Mouse (Mus musculus): ENCODE data around the gene Gan. TPM values are rescaled to one million over a fixed set of nuclear protein-coding genes. Genes with fewer than 3 reads are reported as not detected.

The Gan gene
- total RNA-seq (2015; ENCODE audit: low replicate concordance): 18.1 and 25.9 TPM in 2 replicates
- total RNA-seq (2017; ENCODE audit: low replicate concordance): 29.7 and 31.4 TPM in 2 replicates

DNA sequence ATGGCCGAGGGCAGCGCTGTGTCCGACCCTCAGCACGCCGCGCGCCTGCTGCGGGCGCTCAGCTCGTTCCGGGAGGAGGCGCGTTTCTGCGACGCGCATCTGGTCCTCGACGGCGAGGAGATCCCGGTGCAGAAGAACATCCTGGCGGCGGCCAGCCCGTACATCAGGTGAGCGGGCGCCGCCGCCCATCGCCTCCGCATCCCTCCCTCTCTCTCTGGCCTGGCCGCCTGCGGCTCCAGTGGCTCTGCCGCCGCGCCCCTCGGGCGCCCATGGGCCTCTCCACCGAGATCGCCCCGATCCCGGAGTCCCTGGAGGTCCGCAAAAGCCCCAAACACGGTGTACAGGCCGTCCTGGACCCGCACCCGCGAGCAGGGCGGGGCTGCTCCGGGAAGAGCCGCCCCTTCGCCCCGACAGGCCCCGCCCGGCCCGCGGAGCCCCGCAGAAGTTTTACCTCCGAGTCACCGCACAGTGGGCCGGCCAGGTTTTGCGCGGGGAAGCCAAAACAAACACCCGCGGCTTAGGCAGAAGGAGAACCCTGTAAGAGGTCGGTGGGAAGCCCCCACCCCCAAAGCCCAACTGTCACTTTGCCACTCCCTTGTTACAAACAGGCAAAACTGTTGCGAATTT, at the start of gene Gan:
Gene Gan (plus strand): TSS at position 1 of the 627 bp plus-strand sequence.
- ATAC-seq (replicated peaks; ENCODE audit: low FRiP score, poor library complexity, severe bottlenecking): peak; percentile 81

DNA sequence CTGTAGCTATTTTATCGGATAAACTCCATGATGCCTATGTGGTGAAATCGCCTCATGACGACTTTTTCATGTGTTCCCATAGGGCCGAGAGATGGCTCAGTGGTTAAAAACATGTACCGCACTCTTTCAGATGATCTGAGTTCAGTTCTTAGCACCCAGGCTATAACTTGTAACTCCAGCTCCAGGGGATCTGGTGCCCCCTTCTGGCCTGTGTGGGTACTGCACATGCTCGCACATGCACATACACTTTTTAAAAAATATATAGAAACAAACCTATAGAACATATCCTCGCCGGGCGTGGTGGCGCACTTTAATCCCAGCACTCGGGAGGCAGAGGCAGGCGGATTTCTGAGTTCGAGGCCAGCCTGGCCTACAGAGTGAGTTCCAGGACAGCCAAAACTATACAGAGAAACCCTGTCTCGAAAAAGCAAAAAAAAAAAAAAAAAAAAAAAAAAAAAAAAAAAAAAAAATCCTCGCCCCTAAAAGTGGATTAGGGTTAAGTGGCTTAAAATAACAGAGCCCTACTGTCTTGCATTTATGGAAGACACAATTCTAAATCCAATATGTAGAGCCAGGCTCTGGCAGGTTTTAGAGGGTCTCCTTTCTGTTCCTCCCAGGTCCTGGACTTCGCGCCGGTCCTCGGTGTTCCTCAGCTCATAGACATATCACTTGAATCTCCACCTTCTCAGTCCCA, 48.8 kb upstream of the Gan start:
- ATAC-seq (replicated peaks; ENCODE audit: low FRiP score, poor library complexity, severe bottlenecking): no peak

DNA sequence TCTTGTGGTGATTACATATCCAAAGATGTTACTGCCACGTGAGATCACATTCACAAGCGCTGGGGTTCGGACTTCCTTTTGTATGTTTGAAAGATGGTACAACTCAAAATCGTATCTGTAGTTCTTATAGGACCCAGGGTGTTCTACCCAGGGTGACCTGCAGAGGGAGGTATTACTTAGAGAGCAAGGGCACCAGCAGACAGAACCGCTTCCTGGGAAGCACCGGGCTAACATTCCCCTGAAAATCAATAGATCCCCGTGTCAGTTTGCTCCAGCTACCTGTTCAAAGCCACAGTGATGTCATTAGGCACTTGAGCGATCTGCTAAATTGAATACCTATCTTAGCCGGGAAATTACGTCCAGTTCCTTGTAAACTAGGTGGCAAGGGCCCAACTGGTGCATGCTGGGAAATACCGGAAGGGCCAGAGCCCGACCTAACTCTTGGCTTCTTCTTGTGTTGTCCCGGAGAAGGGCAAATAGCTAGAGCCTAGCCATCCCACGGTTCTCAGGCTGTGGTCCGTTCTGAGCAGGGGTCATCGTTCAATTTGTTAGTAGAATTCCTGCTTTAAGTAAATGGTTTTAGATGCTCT, 48.0 kb upstream of the Gan start:
- 0 out of 2 replicates have a peak, but pooled peaks have one; percentile 42 for ATAC-seq (replicated peaks; ENCODE audit: low FRiP score, poor library complexity, severe bottlenecking)

DNA sequence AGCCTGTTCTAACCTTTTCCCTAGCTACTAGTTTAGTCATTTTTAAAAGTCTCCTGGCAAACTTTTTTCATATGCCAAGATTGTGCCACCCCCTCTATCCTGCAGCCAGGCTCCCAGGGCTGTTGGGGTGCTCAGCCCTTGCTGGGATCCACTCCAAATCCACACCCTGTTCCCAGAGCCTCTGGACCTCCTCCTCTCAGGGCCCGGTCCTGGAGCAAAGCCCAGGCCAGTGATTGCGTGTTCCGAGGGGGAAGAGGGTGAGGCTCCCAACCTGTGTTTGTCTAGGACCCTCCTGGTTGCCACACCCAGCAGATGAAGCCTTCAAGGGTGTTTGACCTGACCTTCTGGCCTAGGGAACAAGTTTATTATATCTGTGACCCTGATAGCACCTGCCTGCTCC, 46.3 kb upstream of the Gan start:
- ATAC-seq (replicated peaks; ENCODE audit: low FRiP score, poor library complexity, severe bottlenecking): no peak

DNA sequence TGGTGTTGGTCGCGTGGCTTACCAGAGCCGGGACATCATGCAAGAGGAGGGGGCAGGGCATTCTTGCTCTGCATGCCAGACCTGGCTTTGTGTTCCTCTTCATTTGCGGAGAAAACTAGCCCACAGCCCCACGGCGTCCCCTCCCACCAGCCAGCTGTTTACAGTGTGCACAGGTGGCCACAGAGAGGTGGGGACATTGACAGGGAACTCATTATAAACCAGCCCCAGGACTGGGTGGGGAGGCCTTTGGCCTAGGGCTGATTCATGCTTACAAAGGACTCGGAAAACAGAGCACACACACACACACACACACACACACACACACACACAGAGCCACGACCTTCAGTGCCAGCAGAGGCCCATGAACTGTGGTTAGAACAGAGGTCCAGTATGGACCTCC, 45.7 kb upstream of the Gan start:
- no peak for ATAC-seq (replicated peaks; ENCODE audit: low FRiP score, poor library complexity, severe bottlenecking)

DNA sequence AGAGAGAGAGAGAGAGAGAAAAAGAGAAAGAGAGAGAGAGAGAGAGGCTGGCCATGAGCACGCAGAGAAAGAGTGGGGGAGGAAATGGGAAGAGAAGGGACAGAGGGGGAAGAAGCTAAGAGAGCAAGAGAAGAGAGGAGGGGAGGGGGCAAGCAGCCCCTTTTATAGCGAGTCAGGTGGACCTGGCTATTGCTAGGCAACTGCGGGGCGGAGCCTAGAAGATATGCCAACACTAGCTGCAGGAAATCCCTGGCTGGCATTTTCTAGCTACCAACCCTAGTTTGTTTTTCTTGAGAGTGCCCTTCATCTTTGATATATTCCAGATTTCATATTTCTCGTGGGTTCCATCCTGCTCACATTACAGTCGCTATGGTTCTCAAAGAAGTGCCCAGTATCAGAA, 42.8 kb upstream of the Gan start:
- no peak for ATAC-seq (replicated peaks; ENCODE audit: low FRiP score, poor library complexity, severe bottlenecking)

DNA sequence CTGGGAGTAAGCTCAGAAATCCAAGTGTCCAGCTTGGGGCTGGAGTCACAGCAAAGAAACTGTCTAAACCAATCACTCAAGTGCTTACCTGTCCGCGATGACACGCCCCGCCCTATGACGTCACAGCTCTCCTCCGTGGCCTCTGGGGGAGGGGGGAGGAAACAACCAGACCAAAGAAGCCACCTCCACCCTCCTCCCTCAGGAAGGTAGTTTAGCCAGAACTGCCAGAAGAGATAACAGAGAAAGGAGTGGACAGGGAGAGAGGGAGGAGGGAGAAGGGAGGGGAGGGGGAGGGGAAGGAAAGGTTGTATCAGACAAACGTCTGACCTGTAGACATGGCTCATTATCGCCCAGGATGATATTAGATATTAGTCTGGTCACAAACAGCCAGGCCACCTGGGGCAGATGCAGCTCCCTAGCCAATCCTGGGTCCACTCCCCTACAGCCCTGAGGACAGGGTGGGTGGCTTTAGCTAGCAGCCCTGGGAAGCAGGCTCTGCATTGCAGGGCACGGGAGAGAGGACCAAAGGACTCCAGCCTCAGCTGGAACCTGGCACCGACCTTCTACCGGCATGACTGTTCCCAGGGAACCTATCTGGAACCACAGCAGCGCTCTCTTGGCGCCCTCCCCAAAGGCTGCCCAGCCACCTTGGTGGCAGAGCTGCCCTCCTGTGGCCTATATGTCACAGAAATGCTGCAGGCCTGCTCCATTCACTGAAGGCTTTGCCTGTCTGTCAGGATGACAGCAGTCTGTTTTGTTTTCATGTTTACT, 42.1 kb upstream of the Gan start:
- ATAC-seq (replicated peaks; ENCODE audit: low FRiP score, poor library complexity, severe bottlenecking): peak; percentile 61

DNA sequence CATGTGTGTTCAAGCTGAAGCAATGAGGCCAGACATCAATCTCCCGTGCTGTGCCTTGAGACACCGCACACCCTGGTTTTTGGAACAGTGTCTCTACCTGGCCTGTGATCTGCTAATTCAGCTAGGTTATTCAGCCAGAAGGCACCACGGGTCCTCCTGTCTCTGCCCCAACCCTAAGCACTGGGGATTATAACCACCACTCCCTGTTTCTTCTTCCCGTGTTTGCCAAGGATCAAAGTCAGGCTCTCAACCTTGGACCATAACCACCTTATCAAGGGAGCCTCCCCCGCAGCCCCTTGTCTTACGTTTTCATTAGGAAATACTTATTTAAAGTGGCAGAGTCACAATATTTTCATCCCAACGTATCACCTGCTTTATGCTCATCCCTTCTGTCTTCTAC, 41.4 kb upstream of the Gan start:
- ATAC-seq (replicated peaks; ENCODE audit: low FRiP score, poor library complexity, severe bottlenecking): no peak

DNA sequence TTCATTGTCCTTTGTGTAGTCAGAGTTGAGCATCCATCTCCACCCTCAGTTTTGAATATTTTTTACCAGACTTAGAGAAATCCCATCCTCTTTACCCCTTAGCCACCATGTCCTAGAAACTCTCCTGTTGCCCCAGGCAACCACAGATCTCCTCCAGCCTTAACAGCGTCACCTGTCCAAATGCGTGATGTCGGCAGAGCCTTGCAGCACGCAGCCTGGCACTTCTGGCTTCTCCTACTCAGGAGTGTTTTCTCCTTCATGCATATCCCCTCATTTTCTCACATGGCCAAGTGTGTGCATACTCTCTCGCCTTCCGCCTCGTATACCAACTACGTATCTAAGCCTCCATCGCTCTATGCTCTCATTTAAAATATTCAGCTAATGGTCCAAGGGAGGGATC, 39.5 kb upstream of the Gan start:
- ATAC-seq (replicated peaks; ENCODE audit: low FRiP score, poor library complexity, severe bottlenecking): no peak

DNA sequence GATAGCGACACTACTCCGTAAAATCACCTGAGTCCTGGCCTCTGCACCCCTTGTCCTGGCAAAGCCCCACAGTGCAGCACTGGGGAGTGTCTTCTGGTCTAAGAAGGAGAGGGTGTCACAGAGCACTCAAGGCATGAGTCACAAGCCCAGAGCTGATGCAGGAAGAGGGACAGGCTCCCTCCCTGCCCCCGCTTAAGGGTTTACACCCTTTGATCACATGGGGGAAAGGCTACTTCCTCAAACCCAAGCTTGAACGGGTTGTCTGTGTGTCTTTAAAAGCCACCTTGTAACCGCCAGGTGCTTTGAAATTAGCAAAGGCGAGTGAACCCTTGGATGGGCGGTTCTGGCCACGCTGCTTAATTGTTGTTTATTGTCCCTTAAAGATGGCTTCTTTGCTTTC, 36.7 kb upstream of the Gan start:
- ATAC-seq (replicated peaks; ENCODE audit: low FRiP score, poor library complexity, severe bottlenecking): no peak

DNA sequence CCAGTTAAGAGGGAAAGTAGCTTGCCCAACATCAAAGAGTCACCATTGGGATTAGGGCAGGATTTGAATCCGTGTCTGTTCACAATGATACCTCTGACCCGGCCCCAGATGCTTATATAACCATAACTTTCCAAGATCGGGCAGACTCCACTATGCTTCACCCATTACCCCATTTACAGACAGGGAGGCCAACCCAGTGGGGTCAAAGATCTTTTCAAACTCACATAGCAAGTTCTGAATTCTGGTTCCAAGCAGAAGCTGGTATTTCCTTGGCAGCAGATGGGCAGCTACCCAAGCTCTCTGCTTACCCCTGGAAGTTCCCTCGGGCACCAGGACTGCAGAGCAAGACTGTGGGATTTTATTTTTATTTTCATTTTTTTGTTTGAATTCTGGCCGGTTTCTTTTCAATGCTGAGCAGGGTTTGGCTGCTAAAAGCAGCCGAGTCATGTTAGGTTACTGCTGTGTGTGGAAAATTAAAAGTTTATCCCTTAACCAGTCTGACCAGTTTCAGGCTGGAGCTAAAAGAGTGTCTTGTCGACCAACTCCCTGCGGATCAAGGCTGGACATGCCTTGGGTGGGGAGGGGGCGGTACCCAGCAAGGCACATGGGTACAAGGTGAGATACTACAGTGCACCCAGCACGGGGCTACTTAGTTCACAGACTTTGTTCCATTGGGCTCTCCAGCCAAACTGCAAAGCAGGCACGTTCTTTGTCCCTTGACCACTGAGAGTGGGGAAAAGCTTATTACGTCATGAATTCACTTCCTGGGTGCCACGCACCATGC, 33.9 kb upstream of the Gan start:
- no peak for ATAC-seq (replicated peaks; ENCODE audit: low FRiP score, poor library complexity, severe bottlenecking)

DNA sequence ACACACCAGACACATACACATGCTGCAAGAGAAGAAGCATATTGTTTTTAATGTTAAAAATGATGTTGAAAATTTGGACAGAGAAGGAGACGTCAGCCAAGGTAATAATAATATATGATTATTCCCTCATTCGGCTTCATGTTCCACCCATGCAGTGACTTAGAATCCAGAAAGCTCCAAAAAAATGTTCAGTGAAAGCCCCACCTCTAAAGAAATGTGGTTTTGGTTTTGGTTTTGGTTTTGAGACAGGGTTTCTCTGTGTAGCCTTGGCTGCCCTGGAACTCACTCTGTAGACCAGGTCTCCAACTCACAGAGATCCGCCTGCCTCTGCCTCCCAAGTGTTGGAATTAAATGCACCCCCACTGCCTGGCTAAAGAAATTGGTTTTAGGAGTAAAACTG, 32.1 kb upstream of the Gan start:
- ATAC-seq (replicated peaks; ENCODE audit: low FRiP score, poor library complexity, severe bottlenecking): no peak

DNA sequence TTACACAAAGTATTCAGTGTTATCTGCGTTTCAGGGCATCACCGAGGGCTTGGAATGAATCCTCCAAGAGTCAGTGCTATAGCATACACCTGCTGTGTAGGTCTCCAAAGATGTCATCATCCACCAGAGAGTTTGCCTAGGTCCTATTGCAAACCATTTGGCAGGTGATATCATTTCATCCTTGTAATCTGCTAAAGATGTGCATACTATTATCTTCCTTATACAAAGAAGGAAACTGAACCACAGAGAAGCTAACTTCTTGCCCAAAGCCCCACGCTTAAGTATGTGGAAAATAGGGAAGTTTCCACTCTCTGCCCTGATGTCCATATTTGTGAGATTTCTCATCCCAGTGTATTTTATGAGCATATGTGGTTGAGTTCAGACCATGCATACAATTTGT, 31.5 kb upstream of the Gan start:
- no peak for ATAC-seq (replicated peaks; ENCODE audit: low FRiP score, poor library complexity, severe bottlenecking)

DNA sequence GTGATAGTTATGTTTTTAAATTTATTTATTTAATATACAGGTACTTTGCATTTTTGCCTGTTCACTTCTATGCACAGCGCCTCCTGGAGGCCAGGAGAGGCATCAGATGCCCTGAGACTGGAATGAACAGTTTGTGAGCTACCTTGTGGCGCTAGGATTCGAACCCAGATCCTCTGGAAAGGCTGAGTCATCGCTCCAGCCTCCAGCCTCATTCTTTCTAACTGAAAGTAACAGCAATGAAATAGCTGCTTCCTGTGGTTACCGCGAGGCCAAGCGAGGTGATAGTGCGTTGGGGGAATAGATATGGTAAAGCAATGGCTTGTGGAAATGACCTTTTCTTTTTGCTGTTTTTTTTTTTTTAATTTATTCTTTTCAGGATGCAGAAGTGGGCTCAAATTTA, 30.9 kb upstream of the Gan start:
- ATAC-seq (replicated peaks; ENCODE audit: low FRiP score, poor library complexity, severe bottlenecking): no peak

DNA sequence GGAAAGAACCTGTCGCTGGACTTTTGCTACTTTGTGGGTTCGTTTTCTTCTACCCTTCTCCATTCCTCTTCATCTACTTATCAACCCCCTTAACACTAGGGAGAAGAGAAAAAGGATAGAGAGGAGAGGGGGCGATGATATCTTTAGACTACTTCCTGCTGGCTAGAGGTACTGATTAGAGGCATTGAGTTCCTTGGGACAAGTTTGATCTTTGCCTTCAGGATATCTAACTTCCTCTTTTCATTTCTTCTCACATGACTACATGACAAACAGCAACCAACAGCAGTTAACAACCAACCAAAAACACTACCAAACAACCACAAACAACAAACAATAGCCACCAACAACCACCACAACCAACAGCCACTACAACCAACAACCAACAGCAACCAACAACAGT, 24.2 kb upstream of the Gan start:
- no peak for ATAC-seq (replicated peaks; ENCODE audit: low FRiP score, poor library complexity, severe bottlenecking)

DNA sequence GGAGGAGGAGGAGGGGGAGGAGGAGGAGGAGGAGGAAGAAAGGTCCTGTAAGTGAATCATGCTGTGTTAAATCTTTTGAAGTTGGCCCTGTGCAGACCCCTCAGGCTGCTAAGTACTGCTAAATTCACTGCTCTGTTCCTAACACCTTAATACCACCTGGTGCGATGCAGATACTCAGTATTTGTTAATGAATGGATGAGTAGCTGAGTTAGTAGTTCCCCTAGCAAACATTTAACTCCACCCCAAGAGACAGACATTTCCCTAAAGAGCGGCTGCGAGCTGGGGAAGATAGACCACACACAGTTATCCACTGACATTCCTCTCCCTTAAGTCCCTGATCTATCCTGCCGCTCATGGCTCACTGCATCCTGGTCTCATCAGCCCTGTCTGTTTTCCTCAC, 21.6 kb upstream of the Gan start:
- no peak for ATAC-seq (replicated peaks; ENCODE audit: low FRiP score, poor library complexity, severe bottlenecking)

DNA sequence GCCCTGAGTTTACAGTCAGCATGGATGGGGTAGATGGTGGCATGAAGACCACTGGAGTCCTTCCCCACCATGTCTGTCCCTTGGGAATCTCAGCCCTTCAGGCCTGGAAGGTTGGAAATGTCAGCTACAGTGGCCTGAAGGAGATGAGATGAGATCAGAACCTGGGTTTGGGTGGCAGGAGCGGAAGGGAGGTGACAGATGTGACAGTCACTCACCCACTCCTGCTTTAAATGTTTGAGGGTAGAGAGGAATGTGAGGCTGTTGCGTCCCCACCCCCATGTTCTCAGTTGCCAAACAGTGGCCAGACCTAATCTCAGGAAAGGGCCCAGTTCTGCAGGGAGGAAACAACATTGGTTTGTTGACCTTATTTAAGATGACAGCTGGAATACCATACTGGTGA, 21.2 kb upstream of the Gan start:
- ATAC-seq (replicated peaks; ENCODE audit: low FRiP score, poor library complexity, severe bottlenecking): no peak

DNA sequence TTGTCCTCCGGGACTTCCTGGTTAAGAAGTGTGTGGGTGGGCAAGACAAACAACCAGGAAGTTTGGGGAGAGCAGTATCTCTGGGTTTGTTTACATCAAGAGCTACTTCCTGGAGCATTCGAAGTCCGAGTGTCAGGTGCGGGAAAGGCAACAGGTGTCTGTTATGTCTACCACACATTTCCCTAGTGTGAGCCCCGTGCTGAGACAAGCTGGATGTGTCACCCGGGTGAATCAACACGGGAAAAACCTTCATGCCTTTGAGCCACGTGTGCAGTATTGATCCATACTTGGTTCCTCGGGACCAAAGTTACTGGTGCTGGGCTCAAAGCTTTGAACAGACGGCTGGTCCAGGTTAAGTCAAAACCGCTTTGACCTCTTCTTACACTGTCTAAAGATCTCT, 20.6 kb upstream of the Gan start:
- ATAC-seq (replicated peaks; ENCODE audit: low FRiP score, poor library complexity, severe bottlenecking): no peak

DNA sequence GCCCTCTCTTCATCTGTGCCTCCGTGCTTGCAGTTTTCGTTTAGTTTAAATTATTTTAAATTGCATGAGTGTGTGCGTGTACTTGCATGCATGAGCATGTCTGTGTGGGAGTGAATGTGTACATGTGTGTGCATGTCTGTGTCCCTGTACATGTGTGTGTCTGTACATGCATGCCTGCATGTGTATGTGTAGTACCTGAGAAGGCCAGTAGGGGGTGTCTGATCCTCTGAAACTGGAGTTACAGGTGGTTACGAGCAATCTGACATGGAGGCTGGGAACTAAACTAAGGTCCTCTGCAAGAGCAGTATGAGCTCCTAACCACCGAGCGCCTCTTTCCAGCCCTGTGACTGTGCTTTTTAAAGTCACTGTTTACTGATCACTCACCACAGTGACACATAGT, 9.4 kb upstream of the Gan start:
- peak; percentile 42; the same call in 1 of the 2 replicates for ATAC-seq (replicated peaks; ENCODE audit: low FRiP score, poor library complexity, severe bottlenecking)

DNA sequence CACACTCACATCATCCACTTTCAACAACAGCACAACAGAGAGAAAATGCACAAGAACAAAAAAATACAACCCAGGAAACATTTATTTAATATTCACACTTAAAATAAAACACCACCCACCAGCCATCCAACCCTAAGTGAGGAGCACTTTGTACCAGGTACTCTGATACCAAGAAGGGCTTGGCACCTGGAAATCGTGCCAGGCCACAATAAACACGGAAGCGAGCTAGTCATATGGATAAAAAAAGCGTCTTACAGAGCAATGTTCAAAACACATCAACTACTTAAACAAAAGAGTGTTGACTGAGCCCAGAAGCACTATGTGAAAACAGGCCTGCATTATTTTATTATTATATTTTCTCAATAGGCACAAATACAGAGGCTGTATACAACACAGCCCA, 1.8 kb upstream of the Gan start:
- ATAC-seq (replicated peaks; ENCODE audit: low FRiP score, poor library complexity, severe bottlenecking): no peak
